Mouse (Mus musculus) liver, embryonic 14.5 days (tissue): ENCODE measurements at regions not wholly inside any gene's neighbourhood (a gene's known extent, or its start where the extent isn't known, plus 50 kb on each side); places are given as distances from the start of the nearest gene placed in this dataset.
A peak's percentile ranks its signal among the peaks of the same experiment; 100 is the strongest.

Experiments
- ATAC-seq: fragments of 200-750 bp; cut with Nextera tagmentation; 2 replicates; pipeline ENCODE4 v1.8.0; 2017; ENCODE audit warnings: moderate number of reproducible peaks, mild to moderate bottlenecking, moderate library complexity; ENCODE audit not compliant: insufficient read depth
- DNase-seq, 3 experiments: peaks; one replicate each; pipeline ENCODE4 v3.0.0-alpha.2; 2012 to 2013; ENCODE audit warnings: low read depth in 3 of 3, low spot score in 3 of 3
- H3K27ac ChIP-seq: fragments of 300-500 bp; sonication (generic); 2 replicates; pipeline ENCODE4 v1.5.1; 2014; ENCODE audit warnings: moderate library complexity, mild to moderate bottlenecking, control low read depth, inconsistent platforms
- H3K27me3 ChIP-seq: fragments of 300-500 bp; sonication (generic); 2 replicates; pipeline ENCODE4 v1.6.1; 2014; ENCODE audit warnings: mild to moderate bottlenecking, low read length, moderate library complexity; ENCODE audit not compliant: control insufficient read depth, insufficient read depth
- H3K36me3 ChIP-seq: fragments of 300-500 bp; sonication (generic); replicated peaks from 2 replicates; pipeline ENCODE4 v1.6.1; 2014; ENCODE audit warnings: low read depth; ENCODE audit not compliant: control insufficient read depth, insufficient read depth
- H3K4me1 ChIP-seq, 2 experiments: fragments of 200-500 bp in 1 of 2; fragments of 300-500 bp in 1 of 2; sonication (generic) in 1 of 2; replicated peaks; 2 replicates each; pipeline ENCODE4 v1.6.1; 2012 to 2014; ENCODE audit warnings: antibody characterized with exemption in 1 of 2, inconsistent platforms in 1 of 2, low read length in 1 of 2; ENCODE audit not compliant: control insufficient read depth in 2 of 2, insufficient read depth in 2 of 2
- H3K4me2 ChIP-seq: fragments of 300-500 bp; sonication (generic); 2 replicates; pipeline ENCODE4 v1.6.1; 2014; ENCODE audit warnings: low read depth, mild to moderate bottlenecking, control low read depth, moderate library complexity
- H3K4me3 ChIP-seq, 2 experiments: fragments of 200-500 bp in 1 of 2; fragments of 300-500 bp in 1 of 2; sonication (generic) in 1 of 2; 2 replicates each; pipeline ENCODE4 v1.5.1; 2012 to 2014; ENCODE audit warnings: low read depth in 2 of 2, low read length in 2 of 2, mild to moderate bottlenecking in 2 of 2, control low read depth in 1 of 2, inconsistent platforms in 1 of 2, moderate library complexity in 1 of 2; ENCODE audit not compliant: insufficient read depth in 1 of 2
- H3K9ac ChIP-seq: fragments of 300-500 bp; sonication (generic); replicated peaks from 2 replicates; pipeline ENCODE4 v1.6.1; 2014; ENCODE audit warnings: mild to moderate bottlenecking, control low read depth, moderate library complexity
- H3K9me3 ChIP-seq: fragments of 300-500 bp; sonication (generic); 2 replicates; pipeline ENCODE4 v1.6.1; 2016; ENCODE audit warnings: low read length, mixed read lengths; ENCODE audit not compliant: control insufficient read depth
- CTCF ChIP-seq: IDR thresholded peaks from 2 replicates; pipeline ENCODE4 v1.5.1; 2016; ENCODE audit warnings: antibody characterized with exemption, low read depth, control low read depth
- EP300 ChIP-seq: IDR thresholded peaks from 2 replicates; pipeline ENCODE4 v1.6.1; 2016; ENCODE audit warnings: antibody characterized with exemption, low read depth
- WGBS: fragments of 180-500 bp; shearing (Covaris S2); extraction: QIAGEN DNeasy Blood & Tissue Kit; methylation state at CpG from one replicate; pipeline ENCODE4 v1.1.7; 2014; ENCODE audit not compliant: insufficient replicate concordance; 5-methylcytosine and 5-hydroxymethylcytosine counted together

DNA sequence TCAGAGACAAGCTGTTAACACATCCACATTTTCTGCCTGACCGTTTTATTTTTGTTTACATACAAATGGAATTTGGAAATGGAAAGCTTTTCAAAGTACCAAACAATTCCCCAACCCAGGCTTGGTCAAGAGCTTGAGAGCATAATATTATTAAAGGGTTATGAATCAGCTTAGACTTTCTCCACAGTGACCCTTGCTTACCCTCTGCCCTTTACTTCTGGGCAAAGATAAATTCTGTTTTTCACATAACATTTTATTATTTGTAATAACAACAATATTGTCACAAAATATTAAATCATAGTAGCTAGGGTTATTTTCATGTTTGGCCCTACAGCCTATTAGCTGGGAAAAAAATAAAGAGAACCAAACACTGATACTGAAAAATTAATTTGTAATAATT is 375.2 kb downstream of the Grb14 start:
- H3K4me3 ChIP-seq: no peak overlapping the region
- H3K27ac ChIP-seq: no peak overlapping the region
- no peaks in the 10 kb centered on the region for H3K27me3 ChIP-seq
- no peak overlapping the region for H3K9ac ChIP-seq
- no peaks in the 10 kb centered on the region for H3K4me1 ChIP-seq
- ATAC-seq (no peak), DNase-seq (no peak)
- 64% methylated on average over 1 of the region's 1 CpGs for WGBS
- H3K36me3 ChIP-seq: no peaks in the 10 kb centered on the region
- TF ChIP-seq EP300 (no peak), CTCF (no peak)
- no peaks in the 10 kb centered on the region for H3K9me3 ChIP-seq
- H3K4me2 ChIP-seq: no peak overlapping the region

DNA sequence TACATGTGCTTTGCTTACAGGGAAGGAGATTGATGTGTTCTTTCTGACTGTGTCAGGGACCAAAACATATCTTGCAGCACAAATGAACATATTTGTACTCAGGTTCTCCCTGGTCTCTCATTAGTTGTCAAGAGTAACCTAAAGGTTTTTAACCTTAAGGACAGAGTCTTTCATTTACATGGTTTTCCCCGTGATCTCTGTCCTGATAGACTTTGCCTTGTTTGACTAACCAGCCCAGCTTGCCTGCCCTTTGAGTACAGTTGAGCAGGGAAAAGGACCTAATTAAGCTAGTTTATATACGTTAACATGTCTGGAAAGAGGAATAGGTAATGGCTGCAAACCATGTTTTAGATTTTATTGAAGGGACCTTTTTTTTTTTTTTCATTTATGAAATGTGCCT is 407.9 kb downstream of the Grb14 start:
- no peak for ATAC-seq
- no peak overlapping the region for H3K9ac ChIP-seq
- no peaks in the 10 kb centered on the region for H3K4me1 ChIP-seq
- no peaks in the 10 kb centered on the region for H3K27me3 ChIP-seq
- no peak overlapping the region for H3K4me3 ChIP-seq
- H3K9me3 ChIP-seq: no peaks in the 10 kb centered on the region
- no peak overlapping the region for H3K27ac ChIP-seq
- no peaks in the 10 kb centered on the region for H3K36me3 ChIP-seq
- 46% methylated on average over 2 of the region's 2 CpGs for WGBS
- H3K4me2 ChIP-seq: no peak overlapping the region
- peak; percentile 0 to 3 (median 2) for DNase-seq
- TF ChIP-seq EP300 (no peak), CTCF (no peak)

DNA sequence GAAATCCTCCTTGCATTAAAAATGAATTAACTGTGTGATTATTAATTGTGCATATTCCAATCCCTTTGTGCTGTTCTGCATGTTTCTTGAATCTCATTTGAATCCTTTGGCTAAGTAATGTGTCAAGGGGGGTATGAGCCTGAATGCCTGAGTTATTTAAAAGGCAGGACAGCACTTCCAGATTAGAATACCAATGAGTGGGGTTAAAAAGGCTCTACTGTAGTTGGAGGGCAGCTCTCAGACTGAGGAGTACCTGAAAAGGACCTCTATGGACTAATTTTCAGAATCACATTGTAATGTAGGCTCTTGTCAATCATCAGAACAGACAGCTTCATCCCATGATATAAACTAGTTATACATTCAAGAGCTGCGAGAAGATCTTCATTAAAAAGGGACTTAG is 417.9 kb downstream of the Grb14 start:
- no peaks in the 10 kb centered on the region for H3K27me3 ChIP-seq
- no peak overlapping the region for H3K9ac ChIP-seq
- 42% methylated on average over 1 of the region's 1 CpGs for WGBS
- no peaks in the 10 kb centered on the region for H3K4me1 ChIP-seq
- H3K9me3 ChIP-seq: no peaks in the 10 kb centered on the region
- H3K27ac ChIP-seq: no peak overlapping the region
- ATAC-seq (no peak), DNase-seq (no peak)
- H3K4me2 ChIP-seq: no peak overlapping the region
- TF ChIP-seq CTCF: no peak
- TF ChIP-seq EP300: no peak
- H3K4me3 ChIP-seq: no peak overlapping the region
- H3K36me3 ChIP-seq: no peaks in the 10 kb centered on the region

DNA sequence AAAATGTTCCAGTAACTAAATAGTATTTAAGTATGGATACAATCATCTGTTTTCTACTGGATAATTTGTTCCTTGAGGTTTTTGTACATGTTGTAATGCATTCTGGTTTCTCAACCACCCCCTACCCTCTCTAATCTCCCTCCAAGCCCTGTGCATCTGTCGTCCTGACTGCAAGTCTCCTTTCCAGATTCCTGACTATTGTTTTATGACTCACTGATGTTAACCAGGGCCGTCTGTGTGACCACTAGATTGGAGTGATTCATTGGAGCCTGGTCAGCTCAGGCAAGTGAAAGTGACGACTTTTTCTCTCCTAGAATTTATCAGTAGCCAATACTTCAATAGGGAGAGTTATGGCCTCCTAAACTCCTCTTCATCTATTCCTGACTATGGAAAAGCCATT is 442.5 kb downstream of the Grb14 start:
- ATAC-seq: no peak
- TF ChIP-seq CTCF: no peak
- no peak for TF ChIP-seq EP300
- Histone ChIP-seq H3K4me3 (no peak overlapping the region), H3K27ac (no peak overlapping the region), H3K9me3 (no peaks in the 10 kb centered on the region), H3K4me1 (no peaks in the 10 kb centered on the region), H3K4me2 (no peak overlapping the region), H3K27me3 (no peaks in the 10 kb centered on the region), H3K9ac (no peak overlapping the region), H3K36me3 (no peaks in the 10 kb centered on the region)
- 17% methylated on average over 3 of the region's 3 CpGs for WGBS
- no peak for DNase-seq

DNA sequence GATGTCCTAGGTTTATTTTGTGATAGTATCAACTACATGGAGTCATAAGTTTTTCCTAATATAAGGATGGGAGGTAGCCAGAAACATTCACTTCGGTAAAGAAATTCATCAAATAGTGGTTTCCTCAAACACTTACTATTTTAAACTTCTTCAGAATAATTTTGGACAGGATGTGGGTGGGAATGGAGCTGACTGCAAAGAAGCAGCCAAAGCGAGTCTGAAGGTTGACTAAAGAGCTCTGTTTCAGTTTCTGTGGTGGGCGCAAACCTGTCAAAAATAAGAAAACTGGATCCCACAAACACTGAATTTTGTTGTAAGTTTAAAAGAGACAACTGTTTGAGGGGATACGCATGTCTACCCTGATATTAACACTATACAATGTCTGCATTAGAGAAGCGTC is 438.2 kb upstream of the Fign start:
- no peak overlapping the region for H3K27ac ChIP-seq
- H3K36me3 ChIP-seq: no peaks in the 10 kb centered on the region
- H3K4me2 ChIP-seq: no peak overlapping the region
- no peak for TF ChIP-seq CTCF
- TF ChIP-seq EP300: no peak
- 52% methylated on average over 5 of the region's 5 CpGs for WGBS
- H3K4me1 ChIP-seq: no peaks in the 10 kb centered on the region
- DNase-seq: no peak
- no peaks in the 10 kb centered on the region for H3K27me3 ChIP-seq
- no peak for ATAC-seq
- no peaks in the 10 kb centered on the region for H3K9me3 ChIP-seq
- H3K9ac ChIP-seq: no peak overlapping the region
- no peak overlapping the region for H3K4me3 ChIP-seq
